Comparison of ENCODE assay signal across 15 mouse cellular contexts in genomic region chr10:99425265-99425664, GRCm38 (mm10).
"Had no signal": no experiment of that assay in that cellular context is flagged by ENCODE, and none has a peak within 500 bp of the region (broad histone marks: within the 10 kb centered on the region; RNA-seq: fewer than 3 reads in every experiment).

No protein-coding gene starts in this region.

- H3K4me1 ChIP-seq: limb, embryonic 15.5 days; liver, embryonic 13.5 days; midbrain, embryonic 13.5 days; stomach, embryonic 15.5 days had no signal

- DNase-seq: kidney, adult 9 months; kidney, postnatal 10 days; layer of hippocampus, adult 9-11 months; layer of hippocampus, postnatal 36 days; liver, embryonic 13.5 days; lung, adult 18-20 months; retina, postnatal 1 day; right cerebral cortex, postnatal 14 days; thymus, adult 2 months; thymus, postnatal 25 days had no signal

- H3K4me3 ChIP-seq: limb, embryonic 15.5 days; liver, embryonic 13.5 days; midbrain, embryonic 13.5 days; neural tube, embryonic 12.5 days; stomach, embryonic 15.5 days had no signal

- H3K4me2 ChIP-seq: limb, embryonic 15.5 days; liver, embryonic 13.5 days; midbrain, embryonic 13.5 days; neural tube, embryonic 12.5 days; stomach, embryonic 15.5 days had no signal

- H3K27me3 ChIP-seq: limb, embryonic 15.5 days; liver, embryonic 13.5 days; midbrain, embryonic 13.5 days; neural tube, embryonic 12.5 days; stomach, embryonic 15.5 days had no signal

- H3K9ac ChIP-seq: limb, embryonic 15.5 days; liver, embryonic 13.5 days; midbrain, embryonic 13.5 days; neural tube, embryonic 12.5 days; stomach, embryonic 15.5 days had no signal

- H3K36me3 ChIP-seq: limb, embryonic 15.5 days; liver, embryonic 13.5 days; midbrain, embryonic 13.5 days; neural tube, embryonic 12.5 days; stomach, embryonic 15.5 days had no signal

- ATAC-seq: intestine, embryonic 16.5 days; midbrain, embryonic 13.5 days had no signal

- H3K27ac ChIP-seq: limb, embryonic 15.5 days; liver, embryonic 13.5 days; midbrain, embryonic 13.5 days; neural tube, embryonic 12.5 days; stomach, embryonic 15.5 days had no signal

- H3K9me3 ChIP-seq: limb, embryonic 15.5 days; liver, embryonic 13.5 days; midbrain, embryonic 13.5 days; neural tube, embryonic 12.5 days; stomach, embryonic 15.5 days had no signal
